Mouse (Mus musculus): ENCODE results near the gene Usp3.

Gene Usp3

GRCm38 (mm10) chr9:66603907-66604306 lies 11.0 kb upstream of the Usp3 start:
- no peak for DNase-seq (ENCODE audit: low read depth)

GRCm38 (mm10) chr9:66601006-66601405 lies 8.1 kb upstream of the Usp3 start:
- no peak for DNase-seq (ENCODE audit: low read depth)

GRCm38 (mm10) chr9:66600551-66600950 lies 7.6 kb upstream of the Usp3 start:
- no peak for DNase-seq (ENCODE audit: low read depth)

GRCm38 (mm10) chr9:66599577-66599976 lies 6.6 kb upstream of the Usp3 start:
- no peak for DNase-seq (ENCODE audit: low read depth)

GRCm38 (mm10) chr9:66598636-66599035 lies 5.7 kb upstream of the Usp3 start:
- no peak for DNase-seq (ENCODE audit: low read depth)

- DNase-seq (ENCODE audit: low read depth), result no peak
These were observed 4.7 kb upstream of the Usp3 start for GRCm38 (mm10) chr9:66597480-66598215.

GRCm38 (mm10) chr9:66597076-66597475 lies 4.1 kb upstream of the Usp3 start:
- DNase-seq (ENCODE audit: low read depth), result no peak

GRCm38 (mm10) chr9:66595722-66596675 lies 3.1 kb upstream of the Usp3 start:
- DNase-seq (ENCODE audit: low read depth), result no peak

- no peak for DNase-seq (ENCODE audit: low read depth)
These were observed 1.1 kb upstream of the Usp3 start for GRCm38 (mm10) chr9:66594061-66594460.

- no peak for DNase-seq (ENCODE audit: low read depth)
These were observed 649 bp upstream of the Usp3 start for GRCm38 (mm10) chr9:66593613-66593969.

GRCm38 (mm10) chr9:66591851-66592645 lies 894 bp downstream of the Usp3 start:
- no peak for DNase-seq (ENCODE audit: low read depth)

GRCm38 (mm10) chr9:66590051-66590450 lies 2.9 kb downstream of the Usp3 start:
- DNase-seq (ENCODE audit: low read depth), result no peak

GRCm38 (mm10) chr9:66587016-66587415 lies 5.9 kb downstream of the Usp3 start:
- no peak for DNase-seq (ENCODE audit: low read depth)

GRCm38 (mm10) chr9:66586533-66586932 lies 6.4 kb downstream of the Usp3 start:
- DNase-seq (ENCODE audit: low read depth), result no peak

- DNase-seq (ENCODE audit: low read depth), result no peak
These were observed 7.8 kb downstream of the Usp3 start for GRCm38 (mm10) chr9:66585191-66585590.

- no peak for DNase-seq (ENCODE audit: low read depth)
These were observed 8.8 kb downstream of the Usp3 start for GRCm38 (mm10) chr9:66584176-66584575.

GRCm38 (mm10) chr9:66583244-66583643 lies 9.7 kb downstream of the Usp3 start:
- no peak for DNase-seq (ENCODE audit: low read depth)

GRCm38 (mm10) chr9:66581694-66582093 lies 11.2 kb downstream of the Usp3 start:
- no peak for DNase-seq (ENCODE audit: low read depth)

GRCm38 (mm10) chr9:66580722-66581121 lies 12.2 kb downstream of the Usp3 start:
- no peak for DNase-seq (ENCODE audit: low read depth)

GRCm38 (mm10) chr9:66575878-66576238 lies 17.1 kb downstream of the Usp3 start:
- DNase-seq (ENCODE audit: low read depth), result no peak

GRCm38 (mm10) chr9:66575041-66575877 lies 17.7 kb downstream of the Usp3 start:
- no peak for DNase-seq (ENCODE audit: low read depth)
